Mouse (Mus musculus) heart, embryonic 12.5 days (tissue): ENCODE measurements around the gene B4galt2. TPM values are rescaled to one million over a fixed set of nuclear protein-coding genes. Genes with fewer than 3 reads are reported as not detected.

ENCODE experiments used
- ATAC-seq: fragments of 200-750 bp; cut with Nextera tagmentation; 2 replicates; pipeline ENCODE4 v1.8.0; 2017; ENCODE audit warnings: moderate TSS enrichment, moderate library complexity; ENCODE audit not compliant: insufficient number of reproducible peaks, low FRiP score
- H3K27ac ChIP-seq: fragments of 300-500 bp; sonication (generic); 2 replicates; pipeline ENCODE4 v1.5.1; 2016; ENCODE audit warnings: mild to moderate bottlenecking, moderate library complexity; ENCODE audit not compliant: poor library complexity, severe bottlenecking
- H3K27me3 ChIP-seq: fragments of 300-500 bp; sonication (generic); replicated peaks from 2 replicates; pipeline ENCODE4 v1.6.1; 2016; ENCODE audit warnings: mild to moderate bottlenecking, moderate library complexity
- H3K36me3 ChIP-seq: fragments of 300-500 bp; sonication (generic); 2 replicates; pipeline ENCODE4 v1.6.1; 2016; ENCODE audit warnings: mild to moderate bottlenecking, moderate library complexity
- H3K4me1 ChIP-seq: fragments of 300-500 bp; sonication (generic); replicated peaks from 2 replicates; pipeline ENCODE4 v1.6.1; 2016; ENCODE audit warnings: mild to moderate bottlenecking
- H3K4me2 ChIP-seq: fragments of 300-500 bp; sonication (generic); 2 replicates; pipeline ENCODE4 v1.6.1; 2016; ENCODE audit warnings: mild to moderate bottlenecking, moderate library complexity
- H3K4me3 ChIP-seq: fragments of 300-500 bp; sonication (generic); 2 replicates; pipeline ENCODE4 v1.5.1; 2016; ENCODE audit warnings: mild to moderate bottlenecking
- H3K9ac ChIP-seq: fragments of 300-500 bp; sonication (generic); 2 replicates; pipeline ENCODE4 v1.6.1; 2016; ENCODE audit warnings: mild to moderate bottlenecking, moderate library complexity
- H3K9me3 ChIP-seq: fragments of 300-500 bp; sonication (generic); replicated peaks from 2 replicates; pipeline ENCODE4 v1.6.1; 2016; ENCODE audit warnings: mild to moderate bottlenecking, moderate library complexity
- WGBS: fragments of 180-500 bp; shearing (Covaris S2); methylation state at CpG from one replicate; pipeline ENCODE4 v1.1.7; 2016; 5-methylcytosine and 5-hydroxymethylcytosine counted together
- polyA plus RNA-seq: library from polyadenylated mRNA; unstranded; fragments of >200 nt; fragmentation: Nextera tagmentation; extraction: Ambion mirVana; gene quantifications from 2 replicates; pipeline ENCODE4 v1.2.1, GENCODE M21; 2016

Gene B4galt2
- polyA plus RNA-seq, 1 experiment from 2014 or later = 18.3 TPM

- Histone ChIP-seq H3K27ac (no peak overlapping the region), H3K27me3 (0 out of 2 replicates have a peak, but pooled peaks cover 3% of the 10 kb centered on the region), H3K4me3 (no peak overlapping the region), H3K9me3 (no peaks in the 10 kb centered on the region), H3K4me1 (peaks cover 24% of the 10 kb centered on the region), H3K36me3 (no peaks in the 10 kb centered on the region), H3K9ac (no peak overlapping the region), H3K4me2 (no peak overlapping the region)
- no peak for ATAC-seq
- 62% methylated on average over 8 of the region's 8 CpGs for WGBS
Measured at GRCm38 (mm10) chr4:117828572-117829145, 54.6 kb downstream of the B4galt2 start.

Other genes starting within 250 kb of the B4galt2 start
- gene Dmap1, start 201.2 kb downstream of the B4galt2 start, polyA plus RNA-seq = 44.0 and 47.2 TPM in 2 replicates
- not detected in 2 replicates for gene Gm12845, start 159.1 kb downstream of the B4galt2 start, polyA plus RNA-seq
- not detected in 2 replicates for gene Klf17, start 117.8 kb downstream of the B4galt2 start, polyA plus RNA-seq
- 10.3 and 10.8 TPM in 2 replicates for gene Slc6a9, start 49.0 kb downstream of the B4galt2 start, polyA plus RNA-seq
- 0.74 and 0.91 TPM in 2 replicates for gene Ccdc24, start 10.9 kb downstream of the B4galt2 start, polyA plus RNA-seq
- 183 and 196 TPM in 2 replicates for gene Atp6v0b, start 3.8 kb upstream of the B4galt2 start, polyA plus RNA-seq
- gene Dph2, start 8.5 kb upstream of the B4galt2 start, polyA plus RNA-seq = 12.4 and 12.9 TPM in 2 replicates
- 43.0 and 44.7 TPM in 2 replicates for gene Ipo13, start 31.5 kb upstream of the B4galt2 start, polyA plus RNA-seq
- 0.54 and 0.70 TPM in 2 replicates for gene Artn, start 46.3 kb upstream of the B4galt2 start, polyA plus RNA-seq